In the genomic region with DNA sequence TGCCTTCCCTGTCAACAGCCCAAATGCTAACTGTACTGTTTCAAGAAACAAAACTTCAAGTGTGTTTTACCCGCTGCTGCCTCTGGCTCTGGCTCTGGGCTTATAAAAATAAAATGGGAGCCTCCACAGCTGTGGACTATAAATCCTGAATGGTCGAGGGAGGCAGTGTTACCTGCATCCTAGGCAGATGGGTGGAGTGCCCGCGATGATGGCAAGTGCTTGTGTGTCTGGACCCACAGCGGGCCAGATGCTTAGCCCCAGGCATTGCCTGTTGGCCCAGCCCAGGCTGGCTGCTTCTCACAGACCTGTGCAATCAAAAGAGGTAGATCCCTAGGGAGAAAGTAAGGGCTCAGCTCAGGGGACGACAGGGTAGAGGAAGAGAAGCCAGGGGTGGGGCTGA, we compare ENCODE assay signal across 15 mouse cellular contexts.
DNase-seq lines count a peak whose midpoint lies in the region; ATAC-seq and TF ChIP-seq lines count a peak whose summit lies in the region.
"Had no signal": no experiment of that assay in that cellular context is flagged by ENCODE, and none has a peak within 500 bp of the region (broad histone marks: within the 10 kb centered on the region; RNA-seq: fewer than 3 reads in every experiment).

No protein-coding gene starts in this region.

- no peak for DNase-seq in kidney, postnatal 0 days (ENCODE audit: low spot score)
- no peak for DNase-seq in kidney, adult 9 months
- DNase-seq in hindbrain, embryonic 11.5 days (ENCODE audit: low spot score): no peak
- DNase-seq in limb, embryonic 11.5 days (ENCODE audit: low spot score): peak; percentile 65
- no peak for DNase-seq in urinary bladder, postnatal 36 days (ENCODE audit: low spot score in 2 of 2)
- no peak for DNase-seq in cerebellum, adult 2 months
- DNase-seq: cerebellum, adult 11 months; heart, adult 11 months; kidney, postnatal 25 days; right cerebral cortex, postnatal 14 days; thymus, adult 18-20 months had no signal

- H3K9me3 ChIP-seq in kidney, postnatal 0 days (replicated peaks; ENCODE audit: low read length): no peaks in the 10 kb centered on the region
- no peaks in the 10 kb centered on the region for H3K9me3 ChIP-seq in hindbrain, embryonic 11.5 days (ENCODE audit: control insufficient read depth, low read length)
- no peaks in the 10 kb centered on the region for H3K9me3 ChIP-seq in limb, embryonic 11.5 days (ENCODE audit: control insufficient read depth, low read length)
- H3K9me3 ChIP-seq in neural tube, embryonic 13.5 days: no peaks in the 10 kb centered on the region
- H3K9me3 ChIP-seq: liver, embryonic 12.5 days had no signal

- no peaks in the 10 kb centered on the region for H3K36me3 ChIP-seq in kidney, postnatal 0 days (ENCODE audit: insufficient read depth, low read length)
- H3K36me3 ChIP-seq in hindbrain, embryonic 11.5 days (ENCODE audit: control insufficient read depth, insufficient read depth, low read length): no peaks in the 10 kb centered on the region
- H3K36me3 ChIP-seq in limb, embryonic 11.5 days (ENCODE audit: control insufficient read depth, insufficient read depth, low read length): no peaks in the 10 kb centered on the region
- H3K36me3 ChIP-seq in neural tube, embryonic 13.5 days: no peaks in the 10 kb centered on the region
- H3K36me3 ChIP-seq: liver, embryonic 12.5 days had no signal

- ATAC-seq in kidney, postnatal 0 days (replicated peaks; ENCODE audit: low FRiP score, low read depth): 0 out of 2 replicates have a peak, but pooled peaks have one; percentile 25
- 0 out of 2 replicates have a peak, but pooled peaks have one; percentile 13 for ATAC-seq in hindbrain, embryonic 11.5 days (ENCODE audit: low FRiP score)
- peak; percentile 23 for ATAC-seq in limb, embryonic 11.5 days (ENCODE audit: insufficient number of reproducible peaks, low FRiP score, low TSS enrichment, low read depth)
- ATAC-seq in neural tube, embryonic 13.5 days (ENCODE audit: low read depth): peak; percentile 25; the same call in 1 of the 2 replicates
- ATAC-seq: CD4-positive, CD25-positive, alpha-beta regulatory T cell, adult 4 months; liver, embryonic 12.5 days; lung, postnatal 0 days had no signal

- no peak overlapping the region for H3K9ac ChIP-seq in kidney, postnatal 0 days (ENCODE audit: low read depth, low read length)
- no peak overlapping the region for H3K9ac ChIP-seq in hindbrain, embryonic 11.5 days (ENCODE audit: low read depth, low read length)
- H3K9ac ChIP-seq in limb, embryonic 11.5 days (ENCODE audit: low read length): no peak overlapping the region
- H3K9ac ChIP-seq in neural tube, embryonic 13.5 days: peak overlapping the region; percentile 6; the same call in 1 of the 2 replicates
- H3K9ac ChIP-seq: liver, embryonic 12.5 days had no signal

- WGBS in kidney, postnatal 0 days: 13% methylated on average over 6 of the region's 6 CpGs
- 49% methylated on average over 6 of the region's 6 CpGs for WGBS in hindbrain, embryonic 11.5 days
- WGBS in limb, embryonic 11.5 days: 10% methylated on average over 6 of the region's 6 CpGs
- 15% methylated on average over 6 of the region's 6 CpGs for WGBS in neural tube, embryonic 13.5 days
- WGBS in cerebellum, adult 2 months: 55% methylated on average over 6 of the region's 6 CpGs

- TF ChIP-seq CTCF in kidney, postnatal 0 days (IDR thresholded peaks at IDR 0.05; ENCODE audit: low read depth): no peak
- TF ChIP-seq CTCF in cerebellum, adult 2 months (IDR thresholded peaks at IDR 0.05; ENCODE audit: borderline replicate concordance, insufficient read depth, low read depth, low read length): no peak

- H3K4me2 ChIP-seq in kidney, postnatal 0 days (ENCODE audit: low read length): no peak overlapping the region
- H3K4me2 ChIP-seq in hindbrain, embryonic 11.5 days (replicated peaks; ENCODE audit: low read depth, low read length): no peak overlapping the region
- H3K4me2 ChIP-seq in limb, embryonic 11.5 days (ENCODE audit: low read depth, severe bottlenecking): peak overlapping the region; percentile 10; the same call in 1 of the 2 replicates
- peak overlapping the region; percentile 41; the same call in 1 of the 2 replicates for H3K4me2 ChIP-seq in neural tube, embryonic 13.5 days
- H3K4me2 ChIP-seq: liver, embryonic 12.5 days had no signal

- no peak overlapping the region for H3K4me3 ChIP-seq in kidney, postnatal 0 days (replicated peaks; ENCODE audit: low read depth, low read length)
- no peak overlapping the region for H3K4me3 ChIP-seq in hindbrain, embryonic 11.5 days (ENCODE audit: low read depth, low read length)
- H3K4me3 ChIP-seq in limb, embryonic 11.5 days (ENCODE audit: low read depth, low read length): no peak overlapping the region
- no peak overlapping the region for H3K4me3 ChIP-seq in neural tube, embryonic 13.5 days
- no peak overlapping the region for H3K4me3 ChIP-seq in cerebellum, adult 2 months (replicated peaks; ENCODE audit: insufficient read depth, low read depth, low read length)
- H3K4me3 ChIP-seq: liver, embryonic 12.5 days had no signal

- peaks cover 10% of the 10 kb centered on the region; the same call in 1 of the 2 replicates for H3K4me1 ChIP-seq in kidney, postnatal 0 days (replicated peaks; ENCODE audit: insufficient read depth, low read length)
- H3K4me1 ChIP-seq in hindbrain, embryonic 11.5 days (replicated peaks; ENCODE audit: control insufficient read depth, insufficient read depth, low read length): peaks cover 11% of the 10 kb centered on the region; the same call in 1 of the 2 replicates
- H3K4me1 ChIP-seq in limb, embryonic 11.5 days (ENCODE audit: control insufficient read depth, insufficient read depth, low read length): peaks cover 51% of the 10 kb centered on the region
- H3K4me1 ChIP-seq in neural tube, embryonic 13.5 days (replicated peaks): peaks cover 66% of the 10 kb centered on the region
- no peaks in the 10 kb centered on the region for H3K4me1 ChIP-seq in cerebellum, adult 2 months (ENCODE audit: control insufficient read depth, insufficient read depth, low read length)

- H3K27ac ChIP-seq in kidney, postnatal 0 days: no peak overlapping the region
- H3K27ac ChIP-seq in hindbrain, embryonic 11.5 days (ENCODE audit: low read depth, low read length): peak overlapping the region; percentile 76
- peak overlapping the region; percentile 56 for H3K27ac ChIP-seq in limb, embryonic 11.5 days (replicated peaks; ENCODE audit: low read depth, low read length)
- H3K27ac ChIP-seq in neural tube, embryonic 13.5 days (replicated peaks): peak overlapping the region; percentile 39
- no peak overlapping the region for H3K27ac ChIP-seq in cerebellum, adult 2 months (ENCODE audit: insufficient read depth, low read length)
- H3K27ac ChIP-seq: liver, embryonic 12.5 days had no signal

- peaks cover 65% of the 10 kb centered on the region for H3K27me3 ChIP-seq in kidney, postnatal 0 days (ENCODE audit: insufficient read depth, low read length)
- peaks cover 42% of the 10 kb centered on the region for H3K27me3 ChIP-seq in hindbrain, embryonic 11.5 days (ENCODE audit: control insufficient read depth, insufficient read depth, low read length)
- H3K27me3 ChIP-seq in limb, embryonic 11.5 days (ENCODE audit: control insufficient read depth, insufficient read depth, low read length): peaks cover 21% of the 10 kb centered on the region
- peaks cover 90% of the 10 kb centered on the region for H3K27me3 ChIP-seq in neural tube, embryonic 13.5 days
- no peaks in the 10 kb centered on the region for H3K27me3 ChIP-seq in cerebellum, adult 2 months (ENCODE audit: control insufficient read depth, insufficient read depth, low read length)

- TF ChIP-seq POLR2A in cerebellum, adult 2 months (IDR thresholded peaks at IDR 0.05; ENCODE audit: borderline replicate concordance, insufficient read depth, low read length): no peak

Comparison
In these comparisons a context has a peak if more than half of its experiments do, and no peak if none do; other contexts are left out.
1. H3K27ac ChIP-seq: peak in hindbrain, embryonic 11.5 days (single experiment), limb, embryonic 11.5 days (single experiment) and neural tube, embryonic 13.5 days (single experiment); none in kidney, postnatal 0 days (single experiment) and cerebellum, adult 2 months (single experiment).
2. H3K4me2 ChIP-seq: peak in limb, embryonic 11.5 days (single experiment) and neural tube, embryonic 13.5 days (single experiment); none in kidney, postnatal 0 days (single experiment) and hindbrain, embryonic 11.5 days (single experiment).
3. Peak in every context shown above with its lines, with median percentiles within 50 percentile points of each other: ATAC-seq.